Mouse (Mus musculus) bone marrow macrophage, adult 2 months (primary cell): ENCODE data around the gene Nampt.

Experiments
- CTCF ChIP-seq: IDR thresholded peaks from 2 replicates; pipeline ENCODE4 v1.5.1; 2012; ENCODE audit warnings: low read depth, mild to moderate bottlenecking, low read length, moderate library complexity
- POLR2A ChIP-seq: IDR thresholded peaks from 2 replicates; pipeline ENCODE4 v1.6.1; 2012; ENCODE audit warnings: mild to moderate bottlenecking, low read depth, low read length, borderline replicate concordance

DNA sequence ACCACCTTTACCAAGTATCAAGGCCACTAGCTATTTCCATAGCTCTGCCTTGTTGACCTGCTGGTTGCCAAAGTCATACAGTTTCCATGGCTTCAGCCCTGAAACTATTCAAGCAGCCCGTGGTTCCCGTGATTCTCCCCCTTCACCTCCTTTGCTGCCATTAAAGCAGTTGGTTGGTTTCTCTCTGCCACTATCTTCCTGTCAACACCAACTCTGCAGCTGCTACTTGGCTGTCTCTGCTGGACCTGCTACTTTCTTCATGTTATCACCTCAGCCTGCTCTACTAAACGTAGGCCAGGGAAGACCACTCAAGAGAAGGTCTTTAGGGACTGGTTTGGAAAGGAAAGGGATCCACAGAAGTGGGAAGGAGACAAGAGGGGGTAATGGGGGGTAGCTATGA lies 30.3 kb upstream of the Nampt start:
- TF ChIP-seq CTCF (no peak), POLR2A (no peak)
